ENCODE assay signal across 10 mouse cellular contexts in the genomic region with DNA sequence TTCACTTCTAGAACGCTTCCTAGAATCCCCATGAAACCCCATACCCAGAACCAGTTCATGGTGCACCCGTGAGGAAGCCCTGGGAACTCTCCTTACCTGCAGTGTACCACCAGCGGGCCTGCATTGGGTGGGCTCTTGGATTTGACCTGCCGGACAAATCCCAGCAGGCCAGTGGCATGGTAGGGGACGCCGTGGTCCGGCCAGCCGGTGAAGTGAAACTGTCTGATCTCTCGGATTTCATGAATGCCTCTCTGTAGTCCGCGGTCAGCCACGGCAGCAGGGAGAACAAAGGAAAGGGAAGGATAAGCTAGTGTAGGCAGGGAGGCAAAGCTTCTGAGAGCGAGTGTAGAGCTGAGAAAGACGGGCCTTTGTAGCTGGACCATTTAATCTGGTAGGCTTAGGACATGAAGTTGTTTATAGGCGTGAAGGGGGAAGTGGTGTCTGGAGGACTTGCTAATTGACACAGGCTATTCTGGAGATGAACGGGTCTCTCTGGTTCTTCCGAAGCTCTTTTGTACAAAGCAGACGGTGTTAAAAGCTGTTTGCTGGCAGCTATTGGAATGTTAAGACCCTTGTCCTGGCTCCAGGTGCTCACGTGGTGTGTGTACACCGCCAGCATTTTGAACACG.
DNase-seq lines count a peak whose midpoint lies in the region; ATAC-seq and TF ChIP-seq lines count a peak whose summit lies in the region.
"Had no signal": no experiment of that assay in that cellular context is flagged by ENCODE, and none has a peak within 500 bp of the region (broad histone marks: within the 10 kb centered on the region; RNA-seq: fewer than 3 reads in every experiment).

No protein-coding gene starts in this region.

- H3K4me3 ChIP-seq in midbrain, embryonic 11.5 days (ENCODE audit: low read depth, low read length), result no peak overlapping the region
- H3K4me3 ChIP-seq in liver, embryonic 12.5 days, result no peak overlapping the region

- TF ChIP-seq POLR2A in brain, embryonic 14.5 days (IDR thresholded peaks at IDR 0.05; ENCODE audit: borderline replicate concordance, extremely low read depth, insufficient read depth, insufficient read length, poor library complexity, severe bottlenecking), result no peak

- peak; percentile 27 for ATAC-seq in granulocyte monocyte progenitor cell, adult 5-6 weeks (replicated peaks; ENCODE audit: poor library complexity, severe bottlenecking)
- ATAC-seq in midbrain, embryonic 11.5 days (ENCODE audit: low FRiP score), result peak; percentile 88
- no peak for ATAC-seq in liver, embryonic 12.5 days

- intact Hi-C loops in gastrocnemius, postnatal 14 days (cut with DNase I; ENCODE audit: low total_unique reads), result no loop called here

- TF ChIP-seq CTCF in brain, embryonic 14.5 days (IDR thresholded peaks at IDR 0.05; ENCODE audit: borderline replicate concordance, extremely low read depth, insufficient read depth, insufficient read length), result no peak

- no peaks in the 10 kb centered on the region for H3K9me3 ChIP-seq in midbrain, embryonic 11.5 days (ENCODE audit: control insufficient read depth, low read length)
- H3K9me3 ChIP-seq in liver, embryonic 12.5 days (replicated peaks), result no peaks in the 10 kb centered on the region

- H3K36me3 ChIP-seq in midbrain, embryonic 11.5 days (ENCODE audit: control insufficient read depth, insufficient read depth, low read length), result no peaks in the 10 kb centered on the region
- no peaks in the 10 kb centered on the region for H3K36me3 ChIP-seq in liver, embryonic 12.5 days

- DNase-seq in R1 (ENCODE audit: low read depth, low spot score), result peak; percentile 21
- DNase-seq in brain, embryonic 14.5 days (ENCODE audit: low read depth), result peak; percentile 88
- peak; percentile 92 for DNase-seq in midbrain, embryonic 11.5 days (ENCODE audit: low spot score, missing footprints)
- no peak for DNase-seq in adrenal gland, postnatal 36 days
- DNase-seq in gastrocnemius, postnatal 14 days, result no peak
- DNase-seq: kidney, adult 9 months; thymus, postnatal 4 days had no signal

- WGBS in midbrain, embryonic 11.5 days, result 21% methylated on average over 21 of the region's 21 CpGs
- WGBS in liver, embryonic 12.5 days (ENCODE audit: insufficient replicate concordance), result 72% methylated on average over 21 of the region's 21 CpGs

- peak overlapping the region; percentile 16; the same call in 1 of the 2 replicates for H3K27ac ChIP-seq in midbrain, embryonic 11.5 days (ENCODE audit: low read depth, low read length)
- H3K27ac ChIP-seq in liver, embryonic 12.5 days, result no peak overlapping the region
- H3K27ac ChIP-seq: liver, embryonic 14.5 days had no signal

- peaks cover 11% of the 10 kb centered on the region for H3K4me1 ChIP-seq in midbrain, embryonic 11.5 days (ENCODE audit: control insufficient read depth, insufficient read depth, low read length)
- no peaks in the 10 kb centered on the region for H3K4me1 ChIP-seq in liver, embryonic 12.5 days

- H3K9ac ChIP-seq in midbrain, embryonic 11.5 days (ENCODE audit: low read length), result peak overlapping the region; percentile 36
- no peak overlapping the region for H3K9ac ChIP-seq in liver, embryonic 12.5 days
- H3K9ac ChIP-seq: liver, embryonic 14.5 days had no signal

- peak overlapping the region; percentile 24 for H3K4me2 ChIP-seq in midbrain, embryonic 11.5 days
- H3K4me2 ChIP-seq in liver, embryonic 12.5 days, result no peak overlapping the region

- H3K27me3 ChIP-seq in midbrain, embryonic 11.5 days (ENCODE audit: control insufficient read depth, insufficient read depth, low read length), result no peaks in the 10 kb centered on the region; the same call in 1 of the 2 replicates
- no peaks in the 10 kb centered on the region for H3K27me3 ChIP-seq in liver, embryonic 12.5 days (replicated peaks)

Comparison
In these comparisons a context has a peak if more than half of its experiments do, and no peak if none do; other contexts are left out.
1. DNase-seq: peak in R1 (single experiment), brain, embryonic 14.5 days (single experiment) and midbrain, embryonic 11.5 days (single experiment); none in adrenal gland, postnatal 36 days (0 of 2) and gastrocnemius, postnatal 14 days (single experiment).